Mouse (Mus musculus) megakaryocyte, adult 5-6 weeks (primary cell): ENCODE data around the gene Gpr157. TPM values are rescaled to one million over a fixed set of nuclear protein-coding genes. Genes with fewer than 3 reads are reported as not detected.

Source experiments
- ATAC-seq: 2 replicates; pipeline ENCODE4 v1.8.0; 2016; ENCODE audit warnings: mild to moderate bottlenecking, inconsistent platforms; ENCODE audit not compliant: poor library complexity, severe bottlenecking
- total RNA-seq, 2 experiments: library from RNA; stranded (forward) in 1 of 2; stranded (reverse) in 1 of 2; fragments of 153-499, 151-499 nt in 1 of 2; fragments of 221-1000, 200-1000 nt in 1 of 2; gene quantifications; 2 replicates each; pipeline versions ENCODE4 v1.2.3 to v1.2.4; 2015 to 2017

Gene Gpr157
- total RNA-seq, 2 experiments from 2014 or later = 1.6 to 1.9 TPM

- ATAC-seq = no peak
These were observed 53.2 kb downstream of the Gpr157 start for GRCm38 (mm10) chr4:150140346-150140745.

GRCm38 (mm10) chr4:150144242-150144641, 57.1 kb downstream of the Gpr157 start:
- no peak for ATAC-seq

- no peak for ATAC-seq
These were observed 59.1 kb downstream of the Gpr157 start for GRCm38 (mm10) chr4:150146286-150146685.

- no peak for ATAC-seq
These were observed 63.9 kb downstream of the Gpr157 start for GRCm38 (mm10) chr4:150151045-150151444.

GRCm38 (mm10) chr4:150152483-150152882, 65.3 kb downstream of the Gpr157 start:
- ATAC-seq = no peak

- no peak for ATAC-seq
These were observed 68.1 kb downstream of the Gpr157 start for GRCm38 (mm10) chr4:150155301-150155700.

Other genes with a start within 250 kb of the Gpr157 start
- gene Spsb1, start 132.3 kb upstream of the Gpr157 start, total RNA-seq (2015) = 0.11 TPM in 1 of 2 replicates, not detected in the other
- gene Spsb1, start 132.3 kb upstream of the Gpr157 start, total RNA-seq (2017) = 0.22 TPM in 1 of 2 replicates, not detected in the other
- gene H6pd, start 78.3 kb upstream of the Gpr157 start, total RNA-seq (2015) = 14.4 and 16.1 TPM in 2 replicates
- gene H6pd, start 78.3 kb upstream of the Gpr157 start, total RNA-seq (2017) = 26.1 and 32.7 TPM in 2 replicates
- not detected in 2 replicates for gene Slc2a5, start 31.9 kb downstream of the Gpr157 start, total RNA-seq (2015)
- 0.11 TPM in 1 of 2 replicates, not detected in the other for gene Slc2a5, start 31.9 kb downstream of the Gpr157 start, total RNA-seq (2017)
- not detected in 2 replicates for gene Slc2a7, start 61.6 kb downstream of the Gpr157 start, total RNA-seq (2015)
- gene Slc2a7, start 61.6 kb downstream of the Gpr157 start, total RNA-seq (2017) = not detected in 2 replicates
- 0.20 and 0.39 TPM in 2 replicates for gene Car6, start 114.0 kb downstream of the Gpr157 start, total RNA-seq (2015)
- gene Car6, start 114.0 kb downstream of the Gpr157 start, total RNA-seq (2017) = not detected in 2 replicates
- gene Eno1, start 149.4 kb downstream of the Gpr157 start, total RNA-seq (2015) = 382 and 422 TPM in 2 replicates
- 352 and 362 TPM in 2 replicates for gene Eno1, start 149.4 kb downstream of the Gpr157 start, total RNA-seq (2017)
- gene Rere, start 194.3 kb downstream of the Gpr157 start, total RNA-seq (2015) = 60.3 and 65.8 TPM in 2 replicates
- gene Rere, start 194.3 kb downstream of the Gpr157 start, total RNA-seq (2017) = 16.3 and 19.1 TPM in 2 replicates